In the genomic region with DNA sequence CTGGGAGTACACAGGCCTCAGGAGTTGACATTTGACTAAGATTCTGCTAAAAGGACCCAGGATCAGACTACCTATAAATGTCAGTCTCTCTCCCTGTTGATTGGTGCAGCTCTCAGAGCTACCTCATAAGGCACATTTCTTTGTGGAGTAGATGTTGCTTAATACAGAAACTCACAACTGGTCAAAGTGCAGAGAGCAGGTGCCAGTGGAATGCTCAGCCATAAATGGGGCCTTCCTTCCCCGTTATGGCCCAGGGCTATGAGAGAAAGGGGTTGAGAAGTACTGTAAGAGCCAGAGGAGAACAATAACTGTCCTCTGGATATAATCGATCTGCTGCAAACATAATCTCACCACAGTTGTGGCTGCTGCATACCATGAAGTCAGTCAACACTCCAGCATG, we compare ENCODE assay signal across 31 mouse cellular contexts.
"Had no signal": no experiment of that assay in that cellular context is flagged by ENCODE, and none has a peak within 500 bp of the region (broad histone marks: within the 10 kb centered on the region; RNA-seq: fewer than 3 reads in every experiment).

No protein-coding gene starts in this region.

- H3K9ac ChIP-seq: limb, embryonic 12.5 days; limb, embryonic 13.5 days; limb, embryonic 15.5 days; liver, embryonic 12.5 days; liver, embryonic 13.5 days; liver, embryonic 14.5 days; liver, embryonic 15.5 days; liver, postnatal 0 days; lung, embryonic 14.5 days; lung, embryonic 15.5 days; midbrain, embryonic 12.5 days; midbrain, embryonic 13.5 days; midbrain, embryonic 15.5 days had no signal

- ATAC-seq: liver, embryonic 12.5 days; liver, postnatal 0 days; lung, postnatal 0 days; midbrain, embryonic 13.5 days; midbrain, embryonic 15.5 days; midbrain, embryonic 16.5 days had no signal

- H3K4me3 ChIP-seq: left cerebral cortex, adult 2 months; limb, embryonic 10.5 days; limb, embryonic 12.5 days; limb, embryonic 13.5 days; limb, embryonic 15.5 days; liver, embryonic 12.5 days; liver, embryonic 13.5 days; liver, embryonic 15.5 days; lung, embryonic 15.5 days; megakaryocyte, embryonic 14.5 days; midbrain, embryonic 10.5 days; midbrain, embryonic 12.5 days; midbrain, embryonic 13.5 days; midbrain, embryonic 15.5 days; myocyte had no signal

- H3K36me3 ChIP-seq: limb, embryonic 10.5 days; limb, embryonic 12.5 days; limb, embryonic 13.5 days; limb, embryonic 15.5 days; liver, embryonic 12.5 days; liver, embryonic 13.5 days; liver, embryonic 15.5 days; lung, embryonic 15.5 days; midbrain, embryonic 10.5 days; midbrain, embryonic 12.5 days; midbrain, embryonic 13.5 days; midbrain, embryonic 15.5 days had no signal

- DNase-seq: left cerebral cortex, postnatal 4 days; liver; liver, embryonic 13.5 days; liver, postnatal 0 days; lung, adult 2 months; lung, embryonic 14.5 days; lung, postnatal 10 days; lung, postnatal 14 days; lung, postnatal 36 days; lung, postnatal 4 days; midbrain, embryonic 14.5 days had no signal

- H3K27ac ChIP-seq: left cerebral cortex, adult 2 months; limb, embryonic 10.5 days; limb, embryonic 12.5 days; limb, embryonic 13.5 days; limb, embryonic 15.5 days; liver, embryonic 12.5 days; liver, embryonic 13.5 days; liver, embryonic 14.5 days; liver, embryonic 15.5 days; lung, embryonic 15.5 days; macrophage; midbrain, embryonic 10.5 days; midbrain, embryonic 12.5 days; midbrain, embryonic 13.5 days; midbrain, embryonic 15.5 days had no signal

- H3K27me3 ChIP-seq: limb, embryonic 15.5 days; liver, embryonic 12.5 days; liver, embryonic 13.5 days; liver, embryonic 15.5 days; megakaryocyte, embryonic 14.5 days had no signal

- H3K9me3 ChIP-seq: limb, embryonic 10.5 days; limb, embryonic 12.5 days; limb, embryonic 13.5 days; limb, embryonic 15.5 days; liver, embryonic 12.5 days; liver, embryonic 13.5 days; lung, embryonic 15.5 days; midbrain, embryonic 10.5 days; midbrain, embryonic 12.5 days; midbrain, embryonic 13.5 days; midbrain, embryonic 15.5 days had no signal

- H3K4me1 ChIP-seq: limb, embryonic 10.5 days; limb, embryonic 12.5 days; limb, embryonic 13.5 days; limb, embryonic 15.5 days; liver, embryonic 12.5 days; liver, embryonic 13.5 days; liver, embryonic 15.5 days; lung, embryonic 15.5 days; megakaryocyte, embryonic 14.5 days; midbrain, embryonic 10.5 days; midbrain, embryonic 12.5 days; midbrain, embryonic 13.5 days; midbrain, embryonic 15.5 days had no signal

- H3K4me2 ChIP-seq: limb, embryonic 12.5 days; limb, embryonic 13.5 days; limb, embryonic 15.5 days; liver, embryonic 11.5 days; liver, embryonic 12.5 days; liver, embryonic 13.5 days; liver, embryonic 15.5 days; lung, embryonic 14.5 days; lung, embryonic 15.5 days; midbrain, embryonic 11.5 days; midbrain, embryonic 12.5 days; midbrain, embryonic 13.5 days; midbrain, embryonic 15.5 days had no signal
